Mouse (Mus musculus): Measurements from ENCODE around the gene Mavs.

DNA sequence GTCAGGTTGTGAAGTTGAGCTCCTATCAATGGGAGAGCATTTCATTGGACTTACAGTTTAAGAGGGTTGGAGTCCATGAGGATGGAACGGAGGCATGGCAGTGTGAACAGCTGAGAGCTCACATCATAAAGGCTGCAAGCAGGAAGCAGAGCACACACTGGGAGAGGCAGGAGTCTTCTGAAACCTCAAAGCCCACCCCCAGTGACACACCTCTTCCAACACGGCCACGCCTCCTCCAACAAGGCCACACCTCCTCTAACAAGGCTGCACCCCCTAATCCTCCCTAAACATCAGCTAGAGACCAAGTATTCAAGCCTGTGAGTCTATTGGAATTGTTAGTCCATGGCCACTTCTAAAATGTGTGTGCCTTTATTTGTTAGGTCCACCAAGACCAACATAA, 21.9 kb downstream of the Mavs start:
- TF ChIP-seq EP300 (optimal IDR thresholded peaks at IDR 0.05) (no peak), CTCF (IDR thresholded peaks at IDR 0.05; ENCODE audit: low read depth) (no peak)
